Mouse (Mus musculus): ENCODE results near the gene Vps39.

GRCm38 (mm10) chr2:120337886-120338285, 15.1 kb downstream of the Vps39 start:
- peak; percentile 62 for TF ChIP-seq CTCF (IDR thresholded peaks at IDR 0.05; ENCODE audit: low read depth)
- TF ChIP-seq EP300 (optimal IDR thresholded peaks at IDR 0.05) = no peak
